Mouse (Mus musculus): ENCODE measurements at regions not wholly inside any gene's neighbourhood (a gene's known extent, or its start where the extent isn't known, plus 50 kb on each side); places are given as distances from the start of the nearest gene placed in this dataset.
A peak's percentile ranks its signal among the peaks of the same experiment; 100 is the strongest.

DNA sequence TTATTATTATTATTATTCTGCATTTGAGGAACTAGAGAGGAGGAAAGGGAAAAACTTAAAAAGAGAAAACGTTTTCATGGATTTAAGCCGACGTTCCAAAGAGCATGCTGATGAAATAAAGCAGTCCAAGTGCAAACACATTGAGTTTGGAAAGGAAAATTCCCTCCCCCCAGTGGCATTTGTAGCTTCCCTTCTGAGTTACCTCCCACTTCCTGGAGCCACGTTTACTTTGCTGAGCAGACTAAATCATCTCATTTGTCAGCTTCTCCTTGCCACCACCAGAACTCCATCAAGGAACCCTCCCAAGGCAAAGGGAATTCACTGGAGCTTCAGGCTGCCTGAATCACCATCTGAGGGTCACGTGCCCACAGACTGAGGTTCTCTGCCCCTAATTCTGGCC is 223.0 kb upstream of the Tnc start:
- H3K4me2 ChIP-seq (ENCODE audit: low read depth, severe bottlenecking): no peak overlapping the region
- WGBS: 57% methylated on average over 5 of the region's 5 CpGs
- no peak for ATAC-seq (ENCODE audit: insufficient number of reproducible peaks, low FRiP score, low TSS enrichment, low read depth)

DNA sequence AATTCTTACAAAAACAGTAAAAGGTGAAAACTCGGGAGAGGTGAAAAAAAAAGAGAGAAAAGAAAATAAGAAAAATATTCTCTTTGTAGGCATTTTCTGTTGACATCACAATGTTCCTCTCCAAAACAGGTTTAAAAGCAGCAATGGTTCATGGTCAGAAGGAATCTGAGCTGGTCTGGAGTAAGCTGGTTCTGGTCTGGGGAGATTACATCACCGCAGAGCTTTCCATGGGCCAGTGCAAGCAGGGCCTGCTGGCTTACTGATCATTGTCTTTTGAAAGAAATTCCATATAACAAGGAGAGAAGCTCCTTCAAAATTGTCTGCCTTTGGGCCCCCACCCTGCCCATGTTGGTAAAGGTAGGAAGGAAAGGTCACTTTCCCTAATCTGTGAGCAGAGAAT is 222.3 kb upstream of the Tnc start:
- no peak overlapping the region for H3K4me3 ChIP-seq (ENCODE audit: low read depth, low read length)
- H3K4me1 ChIP-seq (ENCODE audit: control insufficient read depth, insufficient read depth, low read length): peaks cover 5% of the 10 kb centered on the region
- H3K27me3 ChIP-seq (ENCODE audit: control insufficient read depth, insufficient read depth, low read length): no peaks in the 10 kb centered on the region
- no peak overlapping the region for H3K27ac ChIP-seq (replicated peaks; ENCODE audit: low read depth, low read length)
- no peaks in the 10 kb centered on the region for H3K9me3 ChIP-seq (ENCODE audit: control insufficient read depth, low read length)
- ATAC-seq (ENCODE audit: insufficient number of reproducible peaks, low FRiP score, low TSS enrichment, low read depth): no peak
- no peaks in the 10 kb centered on the region for H3K36me3 ChIP-seq (ENCODE audit: control insufficient read depth, insufficient read depth, low read length)
- no peak overlapping the region for H3K9ac ChIP-seq (ENCODE audit: low read length)
- no peak for DNase-seq (ENCODE audit: low spot score)
- WGBS: 83% methylated on average over 2 of the region's 2 CpGs
- H3K4me2 ChIP-seq (ENCODE audit: low read depth, severe bottlenecking): no peak overlapping the region

More for the DNA sequence above, 223.0 kb upstream of the Tnc start:
- H3K9ac ChIP-seq (ENCODE audit: low read length): no peak overlapping the region
- H3K36me3 ChIP-seq (ENCODE audit: control insufficient read depth, insufficient read depth, low read length): no peaks in the 10 kb centered on the region
- no peak overlapping the region for H3K4me3 ChIP-seq (ENCODE audit: low read depth, low read length)
- no peaks in the 10 kb centered on the region for H3K27me3 ChIP-seq (ENCODE audit: control insufficient read depth, insufficient read depth, low read length)
- H3K27ac ChIP-seq (replicated peaks; ENCODE audit: low read depth, low read length): no peak overlapping the region
- peaks cover 5% of the 10 kb centered on the region for H3K4me1 ChIP-seq (ENCODE audit: control insufficient read depth, insufficient read depth, low read length)
- no peak for DNase-seq (ENCODE audit: low spot score)
- H3K9me3 ChIP-seq (ENCODE audit: control insufficient read depth, low read length): no peaks in the 10 kb centered on the region

DNA sequence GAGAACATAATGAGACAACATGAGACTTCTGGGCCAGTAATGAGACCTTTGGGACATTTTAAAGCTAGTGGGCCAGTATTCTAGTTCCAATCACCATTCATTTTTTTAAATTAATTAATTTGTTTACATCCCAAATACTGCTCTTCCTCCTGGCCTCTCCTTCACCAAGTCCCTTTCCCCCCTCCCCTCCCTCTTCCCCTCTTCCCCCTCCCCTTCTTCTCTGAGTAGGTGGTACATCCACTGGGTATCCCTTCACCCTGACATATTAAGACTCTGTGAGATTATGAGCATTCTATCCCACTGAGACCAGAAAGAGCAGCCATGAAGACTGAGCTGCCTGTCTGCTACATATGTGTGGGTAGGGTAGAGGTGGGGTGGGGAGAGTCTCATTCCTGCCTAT is 213.7 kb upstream of the Tnc start:
- Histone ChIP-seq H3K9me3 (ENCODE audit: control insufficient read depth, low read length) (no peaks in the 10 kb centered on the region), H3K4me1 (ENCODE audit: control insufficient read depth, insufficient read depth, low read length) (no peaks in the 10 kb centered on the region), H3K36me3 (ENCODE audit: control insufficient read depth, insufficient read depth, low read length) (no peaks in the 10 kb centered on the region), H3K4me2 (ENCODE audit: low read depth, severe bottlenecking) (no peak overlapping the region), H3K27me3 (ENCODE audit: control insufficient read depth, insufficient read depth, low read length) (no peaks in the 10 kb centered on the region), H3K9ac (ENCODE audit: low read length) (no peak overlapping the region), H3K4me3 (ENCODE audit: low read depth, low read length) (no peak overlapping the region), H3K27ac (replicated peaks; ENCODE audit: low read depth, low read length) (no peak overlapping the region)
- no peak for ATAC-seq (ENCODE audit: insufficient number of reproducible peaks, low FRiP score, low TSS enrichment, low read depth)
- no peak for DNase-seq (ENCODE audit: low spot score)

DNA sequence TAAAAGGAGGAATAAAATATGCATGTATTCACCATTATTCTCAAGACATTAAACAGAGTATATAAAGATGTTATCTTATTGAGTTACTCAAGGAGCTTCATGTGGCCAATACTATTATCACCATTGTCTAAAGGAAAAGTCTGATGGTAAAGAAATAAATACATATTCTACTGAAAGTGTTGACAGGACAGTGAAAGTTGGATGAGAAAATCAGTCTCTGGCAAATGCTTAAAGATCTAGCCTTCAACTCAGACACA is 213.3 kb upstream of the Tnc start:
- no peak for ATAC-seq (ENCODE audit: insufficient number of reproducible peaks, low FRiP score, low TSS enrichment, low read depth)
- no peaks in the 10 kb centered on the region for H3K36me3 ChIP-seq (ENCODE audit: control insufficient read depth, insufficient read depth, low read length)
- no peak overlapping the region for H3K9ac ChIP-seq (ENCODE audit: low read length)
- no peak overlapping the region for H3K4me2 ChIP-seq (ENCODE audit: low read depth, severe bottlenecking)
- H3K27me3 ChIP-seq (ENCODE audit: control insufficient read depth, insufficient read depth, low read length): no peaks in the 10 kb centered on the region
- no peak overlapping the region for H3K4me3 ChIP-seq (ENCODE audit: low read depth, low read length)
- no peak overlapping the region for H3K27ac ChIP-seq (replicated peaks; ENCODE audit: low read depth, low read length)
- H3K9me3 ChIP-seq (ENCODE audit: control insufficient read depth, low read length): no peaks in the 10 kb centered on the region
- DNase-seq (ENCODE audit: low spot score): no peak
- no peaks in the 10 kb centered on the region for H3K4me1 ChIP-seq (ENCODE audit: control insufficient read depth, insufficient read depth, low read length)

- no peak overlapping the region for H3K4me3 ChIP-seq (ENCODE audit: low read depth, low read length)
- no peak overlapping the region for H3K9ac ChIP-seq (ENCODE audit: low read length)
- H3K27me3 ChIP-seq (ENCODE audit: control insufficient read depth, insufficient read depth, low read length): no peaks in the 10 kb centered on the region
- no peak overlapping the region for H3K4me2 ChIP-seq (ENCODE audit: low read depth, severe bottlenecking)
- H3K4me1 ChIP-seq (ENCODE audit: control insufficient read depth, insufficient read depth, low read length): no peaks in the 10 kb centered on the region
- WGBS: 83% methylated on average over 6 of the region's 6 CpGs
- DNase-seq (ENCODE audit: low spot score) (no peak), ATAC-seq (ENCODE audit: insufficient number of reproducible peaks, low FRiP score, low TSS enrichment, low read depth) (no peak)
- no peaks in the 10 kb centered on the region for H3K9me3 ChIP-seq (ENCODE audit: control insufficient read depth, low read length)
- no peaks in the 10 kb centered on the region for H3K36me3 ChIP-seq (ENCODE audit: control insufficient read depth, insufficient read depth, low read length)
- H3K27ac ChIP-seq (replicated peaks; ENCODE audit: low read depth, low read length): no peak overlapping the region
Observed at GRCm38 (mm10) chr4:64259348-64260187, 212.8 kb upstream of the Tnc start.

- no peaks in the 10 kb centered on the region for H3K36me3 ChIP-seq (ENCODE audit: control insufficient read depth, insufficient read depth, low read length)
- H3K4me2 ChIP-seq (ENCODE audit: low read depth, severe bottlenecking): no peak overlapping the region
- DNase-seq (ENCODE audit: low spot score) (no peak), ATAC-seq (ENCODE audit: insufficient number of reproducible peaks, low FRiP score, low TSS enrichment, low read depth) (no peak)
- H3K9me3 ChIP-seq (ENCODE audit: control insufficient read depth, low read length): no peaks in the 10 kb centered on the region
- no peaks in the 10 kb centered on the region for H3K27me3 ChIP-seq (ENCODE audit: control insufficient read depth, insufficient read depth, low read length)
- no peak overlapping the region for H3K9ac ChIP-seq (ENCODE audit: low read length)
- no peak overlapping the region for H3K27ac ChIP-seq (replicated peaks; ENCODE audit: low read depth, low read length)
- H3K4me1 ChIP-seq (ENCODE audit: control insufficient read depth, insufficient read depth, low read length): no peaks in the 10 kb centered on the region
- no peak overlapping the region for H3K4me3 ChIP-seq (ENCODE audit: low read depth, low read length)
- 67% methylated on average over 8 of the region's 8 CpGs for WGBS
Observed at GRCm38 (mm10) chr4:64255253-64255652, 208.4 kb upstream of the Tnc start.

- no peak for ATAC-seq (ENCODE audit: insufficient number of reproducible peaks, low FRiP score, low TSS enrichment, low read depth)
- Histone ChIP-seq H3K27me3 (ENCODE audit: control insufficient read depth, insufficient read depth, low read length) (no peaks in the 10 kb centered on the region), H3K36me3 (ENCODE audit: control insufficient read depth, insufficient read depth, low read length) (no peaks in the 10 kb centered on the region), H3K4me1 (ENCODE audit: control insufficient read depth, insufficient read depth, low read length) (no peaks in the 10 kb centered on the region), H3K4me2 (ENCODE audit: low read depth, severe bottlenecking) (no peak overlapping the region), H3K27ac (replicated peaks; ENCODE audit: low read depth, low read length) (no peak overlapping the region), H3K9ac (ENCODE audit: low read length) (no peak overlapping the region), H3K9me3 (ENCODE audit: control insufficient read depth, low read length) (no peaks in the 10 kb centered on the region), H3K4me3 (ENCODE audit: low read depth, low read length) (no peak overlapping the region)
- 83% methylated on average over 5 of the region's 5 CpGs for WGBS
- DNase-seq (ENCODE audit: low spot score): no peak
Observed at GRCm38 (mm10) chr4:64250691-64251090, 203.9 kb upstream of the Tnc start.

DNA sequence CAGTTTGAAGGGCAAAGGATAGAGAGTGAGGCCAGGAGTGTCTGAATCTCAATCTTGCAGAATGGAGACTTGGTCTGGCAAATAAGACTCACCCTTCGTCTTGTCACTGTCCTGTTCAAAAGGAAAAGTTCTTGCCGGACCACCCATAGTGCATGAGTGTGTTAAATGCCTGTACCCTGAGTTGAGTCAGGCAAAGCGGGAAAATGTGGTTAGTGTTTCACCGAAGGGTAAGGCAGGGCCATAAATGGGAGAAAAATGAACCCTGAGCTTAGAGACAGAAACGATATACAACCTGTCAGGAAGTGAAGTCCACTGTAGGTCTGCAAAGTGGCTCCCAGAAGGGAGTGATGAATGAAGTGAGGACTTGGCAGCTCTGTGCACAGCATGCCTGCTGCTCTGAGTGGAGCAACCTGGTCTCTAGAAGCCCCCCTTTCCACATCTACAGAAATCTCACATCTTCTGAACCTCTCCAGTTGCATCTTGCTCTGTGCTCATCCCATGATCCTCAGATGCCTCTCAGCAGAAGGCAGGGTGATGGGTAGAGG is 191.5 kb upstream of the Tnc start:
- WGBS: 35% methylated on average over 5 of the region's 5 CpGs
- Histone ChIP-seq H3K9ac (ENCODE audit: low read length) (no peak overlapping the region), H3K27me3 (ENCODE audit: control insufficient read depth, insufficient read depth, low read length) (no peaks in the 10 kb centered on the region), H3K4me3 (ENCODE audit: low read depth, low read length) (no peak overlapping the region), H3K9me3 (ENCODE audit: control insufficient read depth, low read length) (no peaks in the 10 kb centered on the region), H3K27ac (replicated peaks; ENCODE audit: low read depth, low read length) (no peak overlapping the region), H3K4me1 (ENCODE audit: control insufficient read depth, insufficient read depth, low read length) (0 out of 2 replicates have a peak, but pooled peaks cover 3% of the 10 kb centered on the region), H3K4me2 (ENCODE audit: low read depth, severe bottlenecking) (no peak overlapping the region), H3K36me3 (ENCODE audit: control insufficient read depth, insufficient read depth, low read length) (no peaks in the 10 kb centered on the region)
- DNase-seq (ENCODE audit: low spot score) (peak; percentile 30), ATAC-seq (ENCODE audit: insufficient number of reproducible peaks, low FRiP score, low TSS enrichment, low read depth) (0 out of 2 replicates have a peak, but pooled peaks have one; percentile 35)

GRCm38 (mm10) chr4:64235534-64235933 is 188.7 kb upstream of the Tnc start:
- H3K9me3 ChIP-seq (ENCODE audit: control insufficient read depth, low read length): no peaks in the 10 kb centered on the region
- no peak for ATAC-seq (ENCODE audit: insufficient number of reproducible peaks, low FRiP score, low TSS enrichment, low read depth)
- H3K27ac ChIP-seq (replicated peaks; ENCODE audit: low read depth, low read length): no peak overlapping the region
- 85% methylated on average over 4 of the region's 4 CpGs for WGBS
- H3K4me1 ChIP-seq (ENCODE audit: control insufficient read depth, insufficient read depth, low read length): 0 out of 2 replicates have a peak, but pooled peaks cover 3% of the 10 kb centered on the region
- no peak for DNase-seq (ENCODE audit: low spot score)
- no peak overlapping the region for H3K4me2 ChIP-seq (ENCODE audit: low read depth, severe bottlenecking)
- H3K9ac ChIP-seq (ENCODE audit: low read length): no peak overlapping the region
- no peak overlapping the region for H3K4me3 ChIP-seq (ENCODE audit: low read depth, low read length)
- no peaks in the 10 kb centered on the region for H3K27me3 ChIP-seq (ENCODE audit: control insufficient read depth, insufficient read depth, low read length)
- H3K36me3 ChIP-seq (ENCODE audit: control insufficient read depth, insufficient read depth, low read length): no peaks in the 10 kb centered on the region
